Mouse (Mus musculus) ES-Bruce4 (cell line): ENCODE measurements around the gene Gm28042. TPM values are rescaled to one million over a fixed set of nuclear protein-coding genes. Genes with fewer than 3 reads are reported as not detected.

Experiments used
- H3K27ac ChIP-seq: 2 replicates; pipeline ENCODE4 v1.5.1; 2012; ENCODE audit warnings: low read length, inconsistent platforms; ENCODE audit not compliant: insufficient read depth
- H3K27me3 ChIP-seq: 2 replicates; pipeline ENCODE4 v1.6.1; 2012; ENCODE audit warnings: mild to moderate bottlenecking, low read length, inconsistent platforms; ENCODE audit not compliant: control insufficient read depth, poor library complexity, insufficient read depth, severe bottlenecking
- H3K36me3 ChIP-seq: 2 replicates; pipeline ENCODE4 v1.6.1; 2012; ENCODE audit warnings: inconsistent platforms, mild to moderate bottlenecking, low read length, moderate library complexity; ENCODE audit not compliant: control insufficient read depth, poor library complexity, insufficient read depth, severe bottlenecking
- H3K4me1 ChIP-seq: one replicate; pipeline ENCODE4 v1.8.1; 2011; ENCODE audit warnings: low read length; ENCODE audit not compliant: control insufficient read depth, insufficient read depth
- H3K4me3 ChIP-seq: 2 replicates; pipeline ENCODE4 v1.5.1; 2011; ENCODE audit warnings: low read depth, mild to moderate bottlenecking, low read length
- H3K9ac ChIP-seq: 2 replicates; pipeline ENCODE4 v1.6.1; 2012; ENCODE audit warnings: low read depth, mild to moderate bottlenecking, inconsistent platforms; ENCODE audit not compliant: poor library complexity, severe bottlenecking
- H3K9me3 ChIP-seq: replicated peaks from 2 replicates; pipeline ENCODE4 v1.6.1; 2012; ENCODE audit warnings: mild to moderate bottlenecking, low read length, inconsistent platforms; ENCODE audit not compliant: control insufficient read depth, poor library complexity, insufficient read depth, severe bottlenecking
- CTCF ChIP-seq: IDR thresholded peaks from one replicate; pipeline ENCODE4 v1.8.1; 2011; ENCODE audit warnings: low read depth, low read length
- EP300 ChIP-seq: IDR thresholded peaks from 2 replicates; pipeline ENCODE4 v1.6.1; 2011; ENCODE audit warnings: low read depth, low read length; ENCODE audit not compliant: insufficient read depth
- POLR2A ChIP-seq: IDR thresholded peaks from one replicate; pipeline ENCODE4 v1.8.1; 2011; ENCODE audit warnings: low read length; ENCODE audit not compliant: insufficient read depth
- polyA plus RNA-seq: library from polyadenylated mRNA; stranded (reverse); fragments of >200 nt; gene quantifications from 2 replicates; pipeline ENCODE4 v1.2.4, GENCODE M21; 2011; ENCODE audit warnings: low read depth; ENCODE audit not compliant: missing spikeins, insufficient read depth, insufficient read length

The Gm28042 gene
- polyA plus RNA-seq, 1 experiment = 3.5 TPM

DNA sequence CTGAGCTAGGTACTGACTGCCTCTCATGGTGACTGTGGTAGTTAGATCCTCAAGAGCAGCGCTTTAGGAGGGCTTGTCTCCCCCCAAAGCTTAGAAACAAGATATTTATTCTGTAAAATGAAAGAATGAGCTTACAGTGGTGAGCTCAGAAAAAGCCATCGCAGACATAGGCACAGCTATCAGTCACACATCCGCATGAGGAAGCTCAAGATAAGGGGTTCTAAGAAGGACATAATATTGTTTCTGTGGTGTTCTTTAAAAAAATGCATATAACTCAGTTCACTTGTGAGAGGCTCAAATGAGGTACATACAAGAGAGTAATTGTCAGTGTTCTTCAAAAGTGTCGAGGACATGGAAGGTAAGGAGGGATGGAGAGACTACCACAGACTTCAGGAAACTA lies 11.4 kb upstream of the Gm28042 start:
- H3K9me3 ChIP-seq = no peaks in the 10 kb centered on the region
- no peaks in the 10 kb centered on the region for H3K36me3 ChIP-seq
- H3K9ac ChIP-seq = no peak overlapping the region
- no peak overlapping the region for H3K27ac ChIP-seq
- no peaks in the 10 kb centered on the region for H3K27me3 ChIP-seq
- H3K4me3 ChIP-seq = no peak overlapping the region
- no peaks in the 10 kb centered on the region for H3K4me1 ChIP-seq
- TF ChIP-seq CTCF (no peak), EP300 (no peak), POLR2A (no peak)

DNA sequence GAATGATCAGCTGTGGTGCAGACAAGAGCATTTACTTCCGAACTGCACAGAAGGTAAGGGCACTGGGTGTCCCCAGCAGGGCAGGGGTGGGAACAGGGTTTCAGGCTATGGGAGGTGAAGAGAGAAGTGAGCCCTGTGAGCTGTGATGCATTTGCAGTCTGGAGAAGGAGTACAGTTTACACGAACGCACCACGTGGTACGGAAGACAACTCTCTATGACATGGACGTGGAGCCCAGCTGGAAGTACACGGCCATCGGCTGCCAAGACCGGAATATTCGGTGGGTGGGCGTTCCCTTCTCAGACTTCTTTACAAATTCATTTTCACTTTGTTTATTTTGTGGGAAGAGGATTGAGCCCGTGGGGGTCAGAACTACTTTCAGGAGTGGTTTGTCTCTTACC lies 9.7 kb upstream of the Gm28042 start:
- Histone ChIP-seq H3K27me3 (no peaks in the 10 kb centered on the region), H3K4me3 (no peak overlapping the region), H3K4me1 (no peaks in the 10 kb centered on the region), H3K27ac (no peak overlapping the region), H3K9ac (no peak overlapping the region), H3K9me3 (no peaks in the 10 kb centered on the region), H3K36me3 (no peaks in the 10 kb centered on the region)
- TF ChIP-seq EP300 (no peak), POLR2A (no peak), CTCF (no peak)

DNA sequence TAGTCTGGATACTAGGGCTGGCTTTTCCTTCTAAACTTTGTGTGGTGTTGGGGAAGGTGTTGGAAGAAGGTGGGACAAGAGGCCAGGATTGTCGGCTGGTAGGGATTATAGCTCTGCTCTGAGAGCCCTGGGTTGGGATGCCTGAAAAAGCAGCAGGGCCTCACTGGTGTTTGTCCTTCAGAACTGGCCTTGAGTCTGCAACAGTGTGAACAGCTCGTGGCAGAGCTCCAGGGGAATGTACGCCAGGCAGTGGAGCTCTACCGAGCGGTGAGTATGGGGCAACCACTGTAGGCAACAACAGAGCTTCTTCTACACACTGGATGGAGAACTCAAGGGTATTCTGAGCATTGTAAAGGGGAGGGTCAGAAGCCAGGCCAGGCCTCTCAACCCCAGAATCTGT lies 3.0 kb upstream of the Gm28042 start:
- Histone ChIP-seq H3K36me3 (no peaks in the 10 kb centered on the region), H3K4me3 (no peak overlapping the region), H3K27ac (no peak overlapping the region), H3K4me1 (no peaks in the 10 kb centered on the region), H3K9me3 (no peaks in the 10 kb centered on the region), H3K9ac (no peak overlapping the region), H3K27me3 (no peaks in the 10 kb centered on the region)
- TF ChIP-seq POLR2A = no peak

DNA sequence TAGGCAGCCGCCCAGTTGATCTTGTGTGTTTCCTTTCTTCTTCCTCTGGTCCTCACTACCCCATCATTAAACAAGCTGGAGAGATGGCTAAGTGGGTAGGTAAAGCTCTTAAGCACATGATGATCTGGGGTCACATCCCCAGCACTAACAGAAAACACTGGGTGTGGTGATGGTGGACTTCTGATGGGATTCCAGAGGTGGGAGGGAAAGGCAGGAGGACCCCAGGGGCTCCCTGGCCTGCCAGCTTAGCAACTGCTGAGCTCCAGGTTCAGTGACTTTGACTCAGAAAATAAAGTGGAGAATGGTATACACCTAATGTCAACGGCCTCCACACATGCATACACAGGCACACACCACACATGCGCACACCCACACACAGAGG lies 648 bp downstream of the Gm28042 start:
- Histone ChIP-seq H3K27ac (no peak overlapping the region), H3K27me3 (no peaks in the 10 kb centered on the region), H3K4me3 (peak overlapping the region; percentile 91), H3K36me3 (peaks cover 4% of the 10 kb centered on the region; the same call in 1 of the 2 replicates), H3K4me1 (no peaks in the 10 kb centered on the region), H3K9ac (peak overlapping the region; percentile 88), H3K9me3 (no peaks in the 10 kb centered on the region)
- no peak for TF ChIP-seq EP300
- no peak for TF ChIP-seq CTCF

DNA sequence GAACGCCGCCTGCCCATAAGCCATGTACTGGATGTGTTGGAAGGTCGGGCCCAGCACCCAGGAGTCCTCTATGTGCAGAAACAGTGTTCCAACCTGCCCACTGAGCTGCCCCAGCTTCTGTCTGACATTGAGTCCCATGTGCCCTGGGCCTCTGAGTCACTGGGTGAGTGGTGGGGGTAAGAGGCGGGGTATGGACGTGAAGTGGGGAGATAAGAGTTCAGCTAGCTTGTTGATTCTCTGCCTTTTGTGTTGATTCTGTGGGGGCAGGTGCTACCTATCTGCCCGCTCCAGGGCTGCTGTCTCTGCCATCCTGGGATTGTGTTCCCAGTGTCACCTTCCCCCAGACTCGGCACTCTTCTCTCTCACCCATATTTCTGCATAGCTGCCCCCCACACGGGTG lies 3.1 kb downstream of the Gm28042 start:
- no peak overlapping the region for H3K4me3 ChIP-seq
- H3K9ac ChIP-seq = no peak overlapping the region
- H3K9me3 ChIP-seq = no peaks in the 10 kb centered on the region
- H3K27me3 ChIP-seq = no peaks in the 10 kb centered on the region
- TF ChIP-seq EP300 (no peak), CTCF (no peak), POLR2A (no peak)
- no peaks in the 10 kb centered on the region for H3K4me1 ChIP-seq
- no peak overlapping the region for H3K27ac ChIP-seq
- peaks cover 4% of the 10 kb centered on the region; the same call in 1 of the 2 replicates for H3K36me3 ChIP-seq

DNA sequence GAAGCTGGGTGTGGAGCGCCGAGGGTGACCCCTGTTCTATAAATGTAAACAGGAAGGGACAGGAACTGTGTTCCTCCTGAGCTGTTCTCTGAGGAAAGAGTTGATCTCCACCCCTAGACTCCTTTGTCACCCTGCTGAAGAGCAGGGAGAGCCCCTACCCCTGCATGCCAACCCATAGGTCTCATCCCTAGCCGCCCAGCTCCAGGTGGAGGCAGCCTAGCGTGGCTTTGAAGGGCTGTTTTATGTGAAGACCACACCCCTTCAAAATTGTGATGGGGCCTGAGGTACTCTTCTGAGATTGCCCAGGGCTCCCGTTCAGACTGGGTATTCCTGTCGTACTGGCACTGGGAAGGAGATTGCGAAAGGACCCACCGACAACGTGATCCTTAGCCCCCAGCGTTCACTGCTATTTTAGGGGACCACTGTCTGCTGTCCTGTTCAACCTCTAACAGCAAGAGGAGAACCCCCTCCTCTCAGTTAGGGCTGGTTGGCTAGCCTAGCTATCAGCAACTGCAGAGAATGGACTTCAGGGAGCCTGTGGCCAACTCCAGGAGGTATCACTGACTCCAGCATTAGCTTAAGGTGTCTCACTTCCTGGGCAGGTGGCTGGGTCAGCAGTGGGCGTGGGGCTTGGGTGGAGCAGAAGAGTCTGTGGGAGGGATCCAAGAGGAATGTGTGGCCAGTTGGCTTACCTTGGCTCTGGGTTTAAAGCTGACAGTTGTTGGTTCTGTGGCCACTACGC lies 5.6 kb downstream of the Gm28042 start, which contains the start of gene Pla2g4b:
Gene Pla2g4b, plus strand, starts transcription at position 692 of the 742 bp plus-strand sequence.
- H3K36me3 ChIP-seq = peaks cover 4% of the 10 kb centered on the region; the same call in 1 of the 2 replicates
- H3K4me1 ChIP-seq = no peaks in the 10 kb centered on the region
- no peak within 1 kb of the TSS for H3K27ac ChIP-seq
- H3K27me3 ChIP-seq = no peaks in the 10 kb centered on the region
- H3K4me3 ChIP-seq = no peak within 1 kb of the TSS
- no peak within 1 kb of the TSS for H3K9ac ChIP-seq
- TF ChIP-seq CTCF = no peak
- no peak for TF ChIP-seq EP300
- no peak for TF ChIP-seq POLR2A
- no peaks in the 10 kb centered on the region for H3K9me3 ChIP-seq
